ENCODE assay signal across 8 mouse cellular contexts in the genomic region with DNA sequence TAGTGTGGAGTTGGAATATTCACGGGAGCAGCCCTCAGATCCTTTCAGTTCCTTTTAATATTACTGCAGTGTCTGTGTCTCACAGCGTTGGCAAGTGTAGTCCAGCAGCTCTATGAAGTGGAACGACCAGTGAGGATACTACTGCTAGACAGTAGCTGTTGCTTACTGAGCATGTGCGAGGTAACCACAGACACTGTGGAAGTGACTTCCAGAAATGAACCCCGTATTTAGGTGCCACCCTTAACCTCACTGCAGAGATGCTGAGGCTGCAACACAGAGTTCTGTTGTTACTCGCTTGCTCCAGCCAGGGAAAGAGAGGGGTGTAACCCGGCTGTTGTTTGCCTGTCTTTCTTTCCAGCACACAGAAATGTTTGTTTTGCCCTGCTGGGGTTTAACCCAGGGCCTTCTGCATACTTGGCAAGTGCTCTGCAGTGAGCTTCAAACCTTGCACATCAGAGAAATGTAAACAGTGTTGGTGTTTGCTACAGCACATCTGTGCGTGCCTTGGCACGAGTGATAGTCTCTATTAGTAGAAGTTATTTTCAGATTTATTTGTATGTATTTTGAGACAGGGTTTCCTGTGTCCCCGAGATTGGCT. TPM values are rescaled to one million over a fixed set of nuclear protein-coding genes. Genes with fewer than 3 reads are reported as not detected.
A peak's percentile ranks its signal among the peaks of the same experiment; 100 is the strongest.
DNase-seq lines count a peak whose midpoint lies in the region; ATAC-seq and TF ChIP-seq lines count a peak whose summit lies in the region.

TSS of gene Trmt13 (minus strand) at position 293 of the 598 bp plus-strand sequence.

- no peak for TF ChIP-seq CTCF in MEL (IDR thresholded peaks at IDR 0.05 in 2 of 3, conservative IDR thresholded peaks at IDR 0.05 in 1 of 3; ENCODE audit: control insufficient read depth in 1 of 3, insufficient read depth in 1 of 3, low read depth in 2 of 3, low read length in 3 of 3, poor library complexity in 1 of 3, severe bottlenecking in 1 of 3)
- TF ChIP-seq CTCF in stomach, postnatal 0 days (IDR thresholded peaks at IDR 0.05; ENCODE audit: low read depth): no peak

- H3K36me3 ChIP-seq in MEL (ENCODE audit: control insufficient read depth in 1 of 2, insufficient read depth in 2 of 2, low read length in 2 of 2): peaks cover 2 to 30% of the 10 kb centered on the region in 2 experiments; a peak in 3 of 4 replicates
- H3K36me3 ChIP-seq in forebrain, embryonic 12.5 days (replicated peaks): peaks cover 60% of the 10 kb centered on the region
- H3K36me3 ChIP-seq in lung, embryonic 15.5 days: peaks cover 25% of the 10 kb centered on the region
- peaks cover 4% of the 10 kb centered on the region; the same call in 1 of the 2 replicates for H3K36me3 ChIP-seq in stomach, postnatal 0 days (ENCODE audit: control insufficient read depth, insufficient read depth, low read length)

- no peaks in the 10 kb centered on the region for H3K27me3 ChIP-seq in MEL (ENCODE audit: control insufficient read depth in 1 of 2, insufficient read depth in 2 of 2, low read length in 2 of 2)
- no peaks in the 10 kb centered on the region for H3K27me3 ChIP-seq in forebrain, embryonic 12.5 days
- H3K27me3 ChIP-seq in lung, embryonic 15.5 days: no peaks in the 10 kb centered on the region
- no peaks in the 10 kb centered on the region for H3K27me3 ChIP-seq in stomach, postnatal 0 days (ENCODE audit: control insufficient read depth, insufficient read depth, low read length)

- no peak for TF ChIP-seq POLR2A in MEL (IDR thresholded peaks at IDR 0.05; ENCODE audit: control insufficient read depth in 1 of 2, insufficient read depth in 1 of 2, low read depth in 1 of 2, low read length in 2 of 2, poor library complexity in 1 of 2)

- no peak for TF ChIP-seq EP300 in MEL (IDR thresholded peaks at IDR 0.05; ENCODE audit: low read depth in 1 of 2, low read length in 2 of 2)
- no peak for TF ChIP-seq EP300 in stomach, postnatal 0 days (optimal IDR thresholded peaks at IDR 0.05)

- no peak within 1 kb of the TSS for H3K9ac ChIP-seq in MEL (ENCODE audit: control insufficient read depth, low read depth, low read length, poor library complexity, severe bottlenecking)
- no peak within 1 kb of the TSS for H3K9ac ChIP-seq in forebrain, embryonic 12.5 days
- H3K9ac ChIP-seq in lung, embryonic 15.5 days: no peak within 1 kb of the TSS
- H3K9ac ChIP-seq in stomach, postnatal 0 days (ENCODE audit: low read length): no peak within 1 kb of the TSS

- no peak within 1 kb of the TSS for H3K4me2 ChIP-seq in forebrain, embryonic 12.5 days
- H3K4me2 ChIP-seq in lung, embryonic 15.5 days: no peak within 1 kb of the TSS
- H3K4me2 ChIP-seq in stomach, postnatal 0 days (replicated peaks; ENCODE audit: low read depth): peak within 1 kb of the TSS; percentile 25; the same call in 1 of the 2 replicates

- DNase-seq in frontal cortex, adult 2 months (ENCODE audit: extremely low spot score in 1 of 2, low spot score in 1 of 2): peak; percentile 20 to 40
- DNase-seq in frontal cortex, postnatal 25 days (ENCODE audit: low spot score in 2 of 2): no peak
- no peak for DNase-seq in MEL (ENCODE audit: low read depth, low spot score)
- peak; percentile 74 for DNase-seq in layer of hippocampus, adult 9-11 months
- peak; percentile 73 for DNase-seq in stomach, postnatal 0 days (ENCODE audit: low spot score)
- no peak for DNase-seq in testis, postnatal 10 days (ENCODE audit: low spot score)

- TF ChIP-seq RAD21 in MEL (IDR thresholded peaks at IDR 0.05; ENCODE audit: low read depth, low read length): no peak

- H3K4me1 ChIP-seq in MEL (ENCODE audit: control insufficient read depth in 1 of 2, insufficient read depth in 2 of 2, low read length in 2 of 2): peaks cover 19 to 27% of the 10 kb centered on the region in 2 experiments
- no peaks in the 10 kb centered on the region for H3K4me1 ChIP-seq in forebrain, embryonic 12.5 days
- H3K4me1 ChIP-seq in lung, embryonic 15.5 days: no peaks in the 10 kb centered on the region
- no peaks in the 10 kb centered on the region for H3K4me1 ChIP-seq in stomach, postnatal 0 days (replicated peaks; ENCODE audit: control insufficient read depth, insufficient read depth)

- no peak within 1 kb of the TSS for H3K4me3 ChIP-seq in MEL (ENCODE audit: control insufficient read depth in 1 of 2, insufficient read depth in 1 of 2, low read depth in 2 of 2, low read length in 2 of 2)
- no peak within 1 kb of the TSS for H3K4me3 ChIP-seq in forebrain, embryonic 12.5 days (replicated peaks)
- H3K4me3 ChIP-seq in lung, embryonic 15.5 days: no peak within 1 kb of the TSS
- H3K4me3 ChIP-seq in stomach, postnatal 0 days (ENCODE audit: low read depth, low read length): no peak within 1 kb of the TSS

- no peaks in the 10 kb centered on the region for H3K79me2 ChIP-seq in MEL (ENCODE audit: control insufficient read depth, insufficient read depth, low read length, poor library complexity)

- WGBS in forebrain, embryonic 12.5 days: 87% methylated on average over 10 of the region's 10 CpGs
- WGBS in lung, embryonic 15.5 days: 46% methylated on average over 10 of the region's 10 CpGs
- WGBS in stomach, postnatal 0 days: 40% methylated on average over 10 of the region's 10 CpGs

- no peaks in the 10 kb centered on the region for H3K9me3 ChIP-seq in MEL (replicated peaks; ENCODE audit: insufficient read depth, low read length)
- no peaks in the 10 kb centered on the region for H3K9me3 ChIP-seq in forebrain, embryonic 12.5 days
- H3K9me3 ChIP-seq in lung, embryonic 15.5 days: no peaks in the 10 kb centered on the region
- no peaks in the 10 kb centered on the region for H3K9me3 ChIP-seq in stomach, postnatal 0 days (ENCODE audit: control insufficient read depth, low read length)

- no peak within 1 kb of the TSS for H3K27ac ChIP-seq in MEL (ENCODE audit: control insufficient read depth, low read depth, low read length)
- no peak within 1 kb of the TSS for H3K27ac ChIP-seq in forebrain, embryonic 12.5 days
- H3K27ac ChIP-seq in lung, embryonic 15.5 days: no peak within 1 kb of the TSS
- peak within 1 kb of the TSS; percentile 58 for H3K27ac ChIP-seq in stomach, postnatal 0 days (replicated peaks)

- ATAC-seq in forebrain, embryonic 12.5 days (ENCODE audit: low FRiP score): no peak
- ATAC-seq in lung, embryonic 15.5 days (ENCODE audit: borderline replicate concordance, extremely low read depth, low FRiP score, low TSS enrichment): peak; percentile 46; the same call in 1 of the 2 replicates
- peak; percentile 94 for ATAC-seq in stomach, postnatal 0 days (ENCODE audit: low FRiP score, low TSS enrichment)

TF ChIP-seq in MEL, 35 proteins besides CTCF, POLR2A, EP300 and RAD21:
- TF ChIP-seq SMC3 (IDR thresholded peaks at IDR 0.05; ENCODE audit: low read depth, low read length) (no peak), JUND (IDR thresholded peaks at IDR 0.05; ENCODE audit: low read depth, low read length) (no peak), ELF1 (IDR thresholded peaks at IDR 0.05; ENCODE audit: low read depth, low read length) (no peak), GABPA (IDR thresholded peaks at IDR 0.05; ENCODE audit: low read depth, low read length) (no peak), RCOR1 (IDR thresholded peaks at IDR 0.05; ENCODE audit: low read depth, low read length) (no peak), TCF12 (IDR thresholded peaks at IDR 0.05; ENCODE audit: low read depth, low read length) (no peak), MAZ (IDR thresholded peaks at IDR 0.05; ENCODE audit: low read depth, low read length) (no peak), POLR2AphosphoS5 (IDR thresholded peaks at IDR 0.05; ENCODE audit: borderline replicate concordance, low read depth, low read length) (no peak), MAX (IDR thresholded peaks at IDR 0.05; ENCODE audit: low read length) (no peak), USF2 (IDR thresholded peaks at IDR 0.05; ENCODE audit: borderline replicate concordance in 1 of 2, insufficient read depth in 1 of 2, low read depth in 1 of 2, low read length in 2 of 2) (no peak), E2F4 (IDR thresholded peaks at IDR 0.05; ENCODE audit: borderline replicate concordance, low read depth, low read length) (no peak), MYB (IDR thresholded peaks at IDR 0.05; ENCODE audit: low read depth, low read length) (no peak), MYC (IDR thresholded peaks at IDR 0.05; ENCODE audit: low read depth, low read length) (no peak)

RNA-seq across cellular contexts. Expression of gene Trmt13, which starts in this region (rescaled TPM):
- 19.2 and 22.3 TPM in 2 replicates for polyA plus RNA-seq in frontal cortex, adult 2 months (2012; rRNA removed)
- total RNA-seq in MEL (2012; rRNA removed): 10.2 and 15.5 TPM in 2 replicates
- 10 to 100 TPM in 1 of 2 experiments, not detected in 1; 12.0 TPM for polyA plus RNA-seq in MEL (2012; ENCODE audit: insufficient read depth in 1 of 2, insufficient read length in 2 of 2, low read depth in 1 of 2, low replicate concordance in 2 of 2, missing spikeins in 1 of 2)
- 28.5 and 30.7 TPM in 2 replicates for polyA plus RNA-seq in forebrain, embryonic 12.5 days (2016; fragmentation: Nextera tagmentation; extraction: Ambion mirVana)
- polyA plus RNA-seq in lung, embryonic 15.5 days (2015; fragmentation: Nextera tagmentation; extraction: Ambion mirVana): 24.0 and 24.9 TPM in 2 replicates
- 12.6 and 13.0 TPM in 2 replicates for polyA plus RNA-seq in stomach, postnatal 0 days (2015; fragmentation: Nextera tagmentation; extraction: Ambion mirVana)

Comparison
In these comparisons a context has a peak if more than half of its experiments do, and no peak if none do; other contexts are left out.
1. DNase-seq: peak in frontal cortex, adult 2 months (2 of 2), layer of hippocampus, adult 9-11 months (single experiment) and stomach, postnatal 0 days (single experiment); none in frontal cortex, postnatal 25 days (0 of 2), MEL (single experiment) and testis, postnatal 10 days (single experiment).